8 mouse cellular contexts compared by ENCODE assay signal in genomic region chr5:28070149-28070827, GRCm38 (mm10). TPM values are rescaled to one million over a fixed set of nuclear protein-coding genes. Genes with fewer than 3 reads are reported as not detected.
DNase-seq lines count a peak whose midpoint lies in the region; ATAC-seq and TF ChIP-seq lines count a peak whose summit lies in the region.

No protein-coding gene starts in this region.

- TF ChIP-seq CTCF in heart, postnatal 0 days (IDR thresholded peaks at IDR 0.05; ENCODE audit: low read depth) = no peak

- peak overlapping the region; percentile 61 for H3K9ac ChIP-seq in heart, postnatal 0 days (replicated peaks; ENCODE audit: low read depth, low read length)
- H3K9ac ChIP-seq in hindbrain, embryonic 16.5 days (ENCODE audit: low read depth, low read length) = peak overlapping the region; percentile 61

- H3K4me3 ChIP-seq in heart, postnatal 0 days (ENCODE audit: low read depth, low read length) = peak overlapping the region; percentile 85
- peak overlapping the region; percentile 91 for H3K4me3 ChIP-seq in hindbrain, embryonic 16.5 days (ENCODE audit: low read length)

- peak; percentile 55 for DNase-seq in heart, postnatal 0 days (ENCODE audit: low spot score)
- DNase-seq in heart, postnatal 4 days = no peak
- peak; percentile 44 for DNase-seq in CD4-positive helper T cell, adult 2 months (ENCODE audit: low read depth, low spot score)
- peak; percentile 20 for DNase-seq in embryo, embryonic 11 days
- DNase-seq in mesoderm, embryonic 11.5 days (ENCODE audit: low read depth, low spot score) = peak; percentile 12
- DNase-seq in thymus, postnatal 10 days (ENCODE audit: low spot score in 2 of 2) = peak; percentile 17 to 20
- no peak for DNase-seq in cerebellum, postnatal 36 days

- 30% methylated on average over 9 of the region's 9 CpGs for whole genome bisulfite sequencing in heart, postnatal 0 days
- 21% methylated on average over 9 of the region's 9 CpGs for WGBS in hindbrain, embryonic 16.5 days

- H3K27me3 ChIP-seq in heart, postnatal 0 days (ENCODE audit: control insufficient read depth, insufficient read depth, low read length) = no peaks in the 10 kb centered on the region
- no peaks in the 10 kb centered on the region for H3K27me3 ChIP-seq in hindbrain, embryonic 16.5 days (replicated peaks; ENCODE audit: control insufficient read depth, insufficient read depth, low read length)

- H3K4me1 ChIP-seq in heart, postnatal 0 days (ENCODE audit: control insufficient read depth, insufficient read depth) = peaks cover 35% of the 10 kb centered on the region
- peaks cover 28% of the 10 kb centered on the region for H3K4me1 ChIP-seq in hindbrain, embryonic 16.5 days (ENCODE audit: control insufficient read depth, insufficient read depth, low read depth, low read length)

- no peak for TF ChIP-seq EP300 in heart, postnatal 0 days (IDR thresholded peaks at IDR 0.05; ENCODE audit: low read depth)

- H3K27ac ChIP-seq in heart, postnatal 0 days (ENCODE audit: low read depth) = peak overlapping the region; percentile 98
- H3K27ac ChIP-seq in hindbrain, embryonic 16.5 days (ENCODE audit: low read depth, low read length) = peak overlapping the region; percentile 88

- H3K36me3 ChIP-seq in heart, postnatal 0 days (replicated peaks; ENCODE audit: control insufficient read depth, insufficient read depth, low read length) = peaks cover 25% of the 10 kb centered on the region
- H3K36me3 ChIP-seq in hindbrain, embryonic 16.5 days (ENCODE audit: control insufficient read depth, insufficient read depth, low read length) = peaks cover 11% of the 10 kb centered on the region

- H3K4me2 ChIP-seq in heart, postnatal 0 days (ENCODE audit: low read depth, low read length) = peak overlapping the region; percentile 93
- peak overlapping the region; percentile 57 for H3K4me2 ChIP-seq in hindbrain, embryonic 16.5 days (ENCODE audit: low read length)

- no peak; the same call in 1 of the 2 replicates for ATAC-seq in heart, postnatal 0 days (ENCODE audit: insufficient read depth, low read depth)
- peak; percentile 10 for ATAC-seq in hindbrain, embryonic 16.5 days

- H3K9me3 ChIP-seq in heart, postnatal 0 days (replicated peaks; ENCODE audit: control insufficient read depth, low read length) = no peaks in the 10 kb centered on the region
- H3K9me3 ChIP-seq in hindbrain, embryonic 16.5 days (ENCODE audit: control insufficient read depth, low read length) = no peaks in the 10 kb centered on the region

RNA-seq across cellular contexts. Expression of gene Insig1, which starts 0.9 kb away (rescaled TPM):
- total RNA-seq in heart, postnatal 0 days (2014; rRNA removed; ENCODE audit: low replicate concordance) = 49.9 and 57.2 TPM in 2 replicates
- polyA plus RNA-seq in heart, postnatal 0 days (2015; fragmentation: Nextera tagmentation; extraction: Ambion mirVana) = 20.9 and 22.6 TPM in 2 replicates
- 10 to 100 TPM; 53.3 to 54.0 TPM for total RNA-seq in heart, postnatal 4 days (2021)
- polyA plus RNA-seq in hindbrain, embryonic 16.5 days (2015; fragmentation: Nextera tagmentation; extraction: Ambion mirVana) = 76.9 and 79.5 TPM in 2 replicates

Comparison
In these comparisons a context has a peak if more than half of its experiments do, and no peak if none do; other contexts are left out.
1. DNase-seq: peak in heart, postnatal 0 days (single experiment), CD4-positive helper T cell, adult 2 months (single experiment), embryo, embryonic 11 days (single experiment), mesoderm, embryonic 11.5 days (single experiment) and thymus, postnatal 10 days (2 of 2); none in heart, postnatal 4 days (single experiment) and cerebellum, postnatal 36 days (0 of 2).